Mouse (Mus musculus) olfactory bulb, adult 2 months (tissue): ENCODE measurements at regions not wholly inside any gene's neighbourhood (a gene's known extent, or its start where the extent isn't known, plus 50 kb on each side); places are given as distances from the start of the nearest gene placed in this dataset.

Experiments used
- H3K27ac ChIP-seq: fragments of 200-500 bp; 2 replicates; pipeline ENCODE4 v1.5.1; 2012; ENCODE audit warnings: low read depth, low read length; ENCODE audit not compliant: insufficient read depth
- H3K4me1 ChIP-seq: fragments of 200-500 bp; 2 replicates; pipeline ENCODE4 v1.6.1; 2012; ENCODE audit warnings: low read length; ENCODE audit not compliant: control insufficient read depth, insufficient read depth
- H3K4me3 ChIP-seq: fragments of 200-500 bp; 2 replicates; pipeline ENCODE4 v1.5.1; 2012; ENCODE audit warnings: mild to moderate bottlenecking, low read depth, low read length, moderate library complexity; ENCODE audit not compliant: insufficient read depth
- CTCF ChIP-seq: fragments of 200-500 bp; IDR thresholded peaks from 2 replicates; pipeline ENCODE4 v1.5.1; 2012; ENCODE audit warnings: low read depth, mild to moderate bottlenecking, low read length, moderate library complexity; ENCODE audit not compliant: insufficient read depth
- POLR2A ChIP-seq: fragments of 200-500 bp; IDR thresholded peaks from 2 replicates; pipeline ENCODE4 v1.6.1; 2012; ENCODE audit warnings: mild to moderate bottlenecking, low read depth, low read length, moderate library complexity; ENCODE audit not compliant: insufficient read depth
- WGBS: fragments of 180-500 bp; shearing (Covaris S2); methylation state at CpG from one replicate; pipeline ENCODE4 v1.1.7; 2018; 5-methylcytosine and 5-hydroxymethylcytosine counted together

- no peak overlapping the region for H3K4me3 ChIP-seq
- no peaks in the 10 kb centered on the region for H3K4me1 ChIP-seq
- WGBS, result 87% methylated on average over 14 of the region's 14 CpGs
- no peak for TF ChIP-seq POLR2A
- TF ChIP-seq CTCF, result no peak
- no peak overlapping the region for H3K27ac ChIP-seq
These were observed 105.7 kb upstream of the Nt5e start for GRCm38 (mm10) chr9:88221276-88221675.

- no peak for TF ChIP-seq POLR2A
- TF ChIP-seq CTCF, result no peak
- Histone ChIP-seq H3K4me3 (no peak overlapping the region), H3K4me1 (no peaks in the 10 kb centered on the region), H3K27ac (no peak overlapping the region)
- WGBS, result 30% methylated on average over 7 of the region's 7 CpGs
These were observed 105.1 kb upstream of the Nt5e start for GRCm38 (mm10) chr9:88221850-88222353.

- WGBS, result 78% methylated on average over 2 of the region's 2 CpGs
- H3K27ac ChIP-seq, result no peak overlapping the region
- no peaks in the 10 kb centered on the region for H3K4me1 ChIP-seq
- TF ChIP-seq POLR2A (no peak), CTCF (no peak)
- H3K4me3 ChIP-seq, result no peak overlapping the region
These were observed 89.9 kb upstream of the Nt5e start for GRCm38 (mm10) chr9:88237126-88237525.

GRCm38 (mm10) chr9:88238346-88238745, 88.7 kb upstream of the Nt5e start:
- no peak overlapping the region for H3K27ac ChIP-seq
- H3K4me1 ChIP-seq, result no peaks in the 10 kb centered on the region
- no peak for TF ChIP-seq CTCF
- no peak for TF ChIP-seq POLR2A
- H3K4me3 ChIP-seq, result no peak overlapping the region
- 56% methylated on average over 5 of the region's 5 CpGs for WGBS

GRCm38 (mm10) chr9:88240740-88241139, 86.3 kb upstream of the Nt5e start:
- no peak overlapping the region for H3K27ac ChIP-seq
- no peak overlapping the region for H3K4me3 ChIP-seq
- no peaks in the 10 kb centered on the region for H3K4me1 ChIP-seq
- TF ChIP-seq POLR2A, result no peak
- no peak for TF ChIP-seq CTCF
- 30% methylated on average over 4 of the region's 4 CpGs for WGBS

- 6% methylated on average over 18 of the region's 18 CpGs for WGBS
- H3K4me3 ChIP-seq, result no peak overlapping the region
- H3K4me1 ChIP-seq, result no peaks in the 10 kb centered on the region
- H3K27ac ChIP-seq, result no peak overlapping the region
- peak; percentile 62 for TF ChIP-seq CTCF
- TF ChIP-seq POLR2A, result no peak
These were observed 85.6 kb upstream of the Nt5e start for GRCm38 (mm10) chr9:88241203-88241995.

GRCm38 (mm10) chr9:88242530-88242929, 84.5 kb upstream of the Nt5e start:
- TF ChIP-seq CTCF (no peak), POLR2A (no peak)
- H3K4me1 ChIP-seq, result no peaks in the 10 kb centered on the region
- H3K4me3 ChIP-seq, result no peak overlapping the region
- no peak overlapping the region for H3K27ac ChIP-seq
- 85% methylated on average over 7 of the region's 7 CpGs for WGBS

- TF ChIP-seq POLR2A, result no peak
- WGBS, result 80% methylated on average over 3 of the region's 3 CpGs
- no peak overlapping the region for H3K27ac ChIP-seq
- H3K4me1 ChIP-seq, result no peaks in the 10 kb centered on the region
- H3K4me3 ChIP-seq, result no peak overlapping the region
These were observed 82.5 kb upstream of the Nt5e start for GRCm38 (mm10) chr9:88244492-88244891.

- TF ChIP-seq POLR2A (no peak), CTCF (no peak)
- no peaks in the 10 kb centered on the region for H3K4me1 ChIP-seq
- 73% methylated on average over 7 of the region's 7 CpGs for WGBS
- no peak overlapping the region for H3K27ac ChIP-seq
- H3K4me3 ChIP-seq, result no peak overlapping the region
These were observed 71.0 kb upstream of the Nt5e start for GRCm38 (mm10) chr9:88255948-88256347.
